Mouse (Mus musculus): ENCODE results near the gene Stip1.

DNA sequence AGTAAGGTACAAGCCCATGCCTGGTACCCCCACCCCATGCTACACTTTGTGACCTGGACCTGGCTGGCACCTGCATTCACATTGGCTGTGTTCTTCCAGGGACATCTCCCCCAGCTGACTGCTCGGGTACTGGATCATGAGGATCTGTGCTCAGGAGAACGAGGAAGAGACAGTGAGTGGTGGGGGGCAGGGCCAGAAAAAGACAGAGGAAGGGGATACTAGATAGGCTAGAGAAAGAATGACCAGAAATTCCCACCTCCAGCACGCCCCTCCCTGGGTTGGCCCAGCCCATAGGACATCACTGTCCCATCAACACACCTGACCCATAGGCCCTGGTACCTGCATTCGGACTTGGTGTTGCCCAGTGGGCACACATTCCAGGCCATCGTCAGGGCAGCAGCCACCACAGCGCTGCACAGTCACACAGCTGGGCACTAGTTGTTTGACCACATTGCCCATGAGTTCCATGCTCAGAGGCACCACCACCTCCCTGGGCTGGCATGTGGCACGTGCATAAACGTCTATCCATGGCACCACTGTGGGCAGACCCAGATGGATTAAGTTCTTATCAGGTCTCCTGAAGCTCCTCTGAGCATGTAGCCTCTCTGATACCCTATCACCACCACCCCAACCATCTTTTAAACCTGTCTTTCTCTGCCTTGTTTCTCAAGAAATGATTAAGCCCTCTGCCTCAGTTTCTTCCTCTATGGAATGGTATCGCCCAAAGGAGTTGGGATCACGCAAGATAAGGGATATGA is 53.6 kb downstream of the Stip1 start:
- no peak for TF ChIP-seq POLR2A (IDR thresholded peaks at IDR 0.05; ENCODE audit: borderline replicate concordance, extremely low read depth, insufficient read depth, insufficient read length, poor library complexity, severe bottlenecking)
- no peak for TF ChIP-seq CTCF (IDR thresholded peaks at IDR 0.05; ENCODE audit: borderline replicate concordance, extremely low read depth, insufficient read depth, insufficient read length)
